Mouse (Mus musculus) liver, embryonic 12.5 days (tissue): ENCODE data around the gene Rnf121. TPM values are rescaled to one million over a fixed set of nuclear protein-coding genes. Genes with fewer than 3 reads are reported as not detected.
A peak's percentile ranks its signal among the peaks of the same experiment; 100 is the strongest.

Experiments used
- ATAC-seq: fragments of 200-750 bp; cut with Nextera tagmentation; 2 replicates; pipeline ENCODE4 v1.8.0; 2017; ENCODE audit warnings: moderate number of reproducible peaks, mild to moderate bottlenecking, moderate library complexity
- H3K27ac ChIP-seq: fragments of 300-500 bp; sonication (generic); 2 replicates; pipeline ENCODE4 v1.5.1; 2016; ENCODE audit warnings: mild to moderate bottlenecking
- H3K27me3 ChIP-seq: fragments of 300-500 bp; sonication (generic); replicated peaks from 2 replicates; pipeline ENCODE4 v1.6.1; 2016; ENCODE audit warnings: mild to moderate bottlenecking, moderate library complexity
- H3K36me3 ChIP-seq: fragments of 300-500 bp; sonication (generic); 2 replicates; pipeline ENCODE4 v1.6.1; 2016; ENCODE audit warnings: mild to moderate bottlenecking, moderate library complexity
- H3K4me1 ChIP-seq: fragments of 300-500 bp; sonication (generic); 2 replicates; pipeline ENCODE4 v1.6.1; 2016
- H3K4me2 ChIP-seq: fragments of 300-500 bp; sonication (generic); 2 replicates; pipeline ENCODE4 v1.6.1; 2016; ENCODE audit warnings: mild to moderate bottlenecking, moderate library complexity
- H3K4me3 ChIP-seq: fragments of 300-500 bp; sonication (generic); 2 replicates; pipeline ENCODE4 v1.5.1; 2016; ENCODE audit warnings: mild to moderate bottlenecking, moderate library complexity
- H3K9ac ChIP-seq: fragments of 300-500 bp; sonication (generic); 2 replicates; pipeline ENCODE4 v1.6.1; 2016; ENCODE audit warnings: mild to moderate bottlenecking, moderate library complexity
- H3K9me3 ChIP-seq: fragments of 300-500 bp; sonication (generic); replicated peaks from 2 replicates; pipeline ENCODE4 v1.6.1; 2016; ENCODE audit warnings: mild to moderate bottlenecking, moderate library complexity
- WGBS: fragments of 180-500 bp; shearing (Covaris S2); methylation state at CpG from one replicate; pipeline ENCODE4 v1.1.7; 2016; ENCODE audit not compliant: insufficient replicate concordance; 5-methylcytosine and 5-hydroxymethylcytosine counted together
- polyA plus RNA-seq: library from polyadenylated mRNA; unstranded; fragments of >200 nt; fragmentation: Nextera tagmentation; extraction: Ambion mirVana; gene quantifications from 2 replicates; pipeline ENCODE4 v1.2.1, GENCODE M21; 2016

Gene Rnf121
- polyA plus RNA-seq, result 12.7 and 13.4 TPM in 2 replicates

- Histone ChIP-seq H3K4me2 (peak within 1 kb of the TSS; percentile 87), H3K27me3 (no peaks in the 10 kb centered on the region), H3K27ac (peak within 1 kb of the TSS; percentile 77), H3K36me3 (peaks cover 24% of the 10 kb centered on the region), H3K9me3 (no peaks in the 10 kb centered on the region), H3K9ac (peak within 1 kb of the TSS; percentile 82), H3K4me1 (peaks cover 49% of the 10 kb centered on the region), H3K4me3 (peak within 1 kb of the TSS; percentile 83)
- under 1% methylated on average over 56 of the region's 56 CpGs for WGBS
- peak; percentile 99 for ATAC-seq
Observed at GRCm38 (mm10) chr7:102065046-102065891, at the start of gene Rnf121, which contains the start of the genes Xndc1 and Xntrpc. TSS of gene Rnf121 (minus strand) at chr7:102065469. TSS of gene Xndc1 (plus strand) at chr7:102065511. TSS of gene Xntrpc (plus strand) at chr7:102065713.

DNA sequence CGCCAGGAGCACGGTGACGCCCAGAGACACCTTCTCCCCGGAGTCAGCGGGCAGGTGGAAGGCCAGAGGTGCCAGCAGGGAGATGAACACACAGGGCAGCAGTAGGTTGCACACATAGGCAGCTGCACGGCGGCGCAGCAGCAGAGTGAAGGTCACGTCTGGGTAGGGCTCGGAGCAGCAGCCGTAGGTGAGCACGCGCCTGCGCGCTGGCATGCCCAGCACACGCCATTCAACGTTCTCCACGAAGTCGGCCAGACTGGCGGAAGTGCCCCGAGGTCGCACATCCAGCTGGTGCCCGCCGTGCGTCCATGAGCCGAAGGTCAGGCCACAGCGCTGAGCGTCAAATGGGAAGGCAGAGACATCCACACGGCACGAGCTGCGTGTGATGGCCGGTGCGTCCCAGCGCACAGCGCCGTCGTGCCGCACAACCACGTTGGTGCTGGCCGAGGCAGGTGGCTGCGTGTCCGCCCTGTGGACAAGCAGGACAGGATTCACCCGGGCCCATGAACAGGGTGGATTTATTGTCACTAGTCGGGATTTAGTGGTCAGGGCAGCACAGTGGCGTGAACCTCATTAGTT lies 48.0 kb upstream of the Rnf121 start:
- H3K4me3 ChIP-seq, result no peak overlapping the region
- no peak overlapping the region for H3K4me2 ChIP-seq
- H3K27ac ChIP-seq, result no peak overlapping the region
- H3K9me3 ChIP-seq, result no peaks in the 10 kb centered on the region
- H3K9ac ChIP-seq, result no peak overlapping the region
- H3K27me3 ChIP-seq, result peaks cover 22% of the 10 kb centered on the region
- peaks cover 11% of the 10 kb centered on the region for H3K4me1 ChIP-seq
- WGBS, result 65% methylated on average over 45 of the region's 45 CpGs
- H3K36me3 ChIP-seq, result peaks cover 5% of the 10 kb centered on the region
- no peak for ATAC-seq

DNA sequence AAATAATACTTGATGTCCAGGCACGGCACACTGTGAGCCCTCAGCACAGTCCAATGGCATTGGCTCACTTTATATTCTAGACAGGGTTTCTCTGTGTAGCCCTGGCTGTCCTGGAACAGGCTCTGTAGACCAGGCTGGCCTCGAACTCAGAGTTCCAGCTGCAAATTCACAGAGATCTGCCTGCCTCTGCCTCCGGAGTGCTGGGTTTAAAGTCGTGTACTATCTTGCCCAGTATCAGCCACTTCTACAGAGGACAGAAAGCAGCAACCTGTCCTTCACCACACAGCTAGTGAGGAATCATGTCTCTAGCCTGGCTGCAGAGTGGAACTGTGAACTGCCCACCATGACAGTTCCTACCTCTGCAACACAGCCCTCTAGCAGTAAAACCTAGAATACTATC lies 44.5 kb upstream of the Rnf121 start:
- Histone ChIP-seq H3K4me3 (no peak overlapping the region), H3K27me3 (peaks cover 28% of the 10 kb centered on the region), H3K9me3 (no peaks in the 10 kb centered on the region), H3K4me1 (peaks cover 19% of the 10 kb centered on the region), H3K27ac (no peak overlapping the region), H3K4me2 (no peak overlapping the region), H3K9ac (no peak overlapping the region), H3K36me3 (no peaks in the 10 kb centered on the region)
- WGBS, result 54% methylated on average over 4 of the region's 4 CpGs
- ATAC-seq, result no peak

GRCm38 (mm10) chr7:102109171-102109570 lies 43.9 kb upstream of the Rnf121 start, which contains the start of gene Art5:
TSS of gene Art5 (minus strand) at chr7:102109489.
- Histone ChIP-seq H3K27ac (no peak within 1 kb of the TSS), H3K9me3 (no peaks in the 10 kb centered on the region), H3K27me3 (peaks cover 28% of the 10 kb centered on the region), H3K4me2 (no peak within 1 kb of the TSS), H3K4me1 (peaks cover 23% of the 10 kb centered on the region), H3K36me3 (no peaks in the 10 kb centered on the region), H3K9ac (no peak within 1 kb of the TSS), H3K4me3 (no peak within 1 kb of the TSS)
- ATAC-seq, result no peak
- WGBS, result 68% methylated on average over 7 of the region's 7 CpGs

DNA sequence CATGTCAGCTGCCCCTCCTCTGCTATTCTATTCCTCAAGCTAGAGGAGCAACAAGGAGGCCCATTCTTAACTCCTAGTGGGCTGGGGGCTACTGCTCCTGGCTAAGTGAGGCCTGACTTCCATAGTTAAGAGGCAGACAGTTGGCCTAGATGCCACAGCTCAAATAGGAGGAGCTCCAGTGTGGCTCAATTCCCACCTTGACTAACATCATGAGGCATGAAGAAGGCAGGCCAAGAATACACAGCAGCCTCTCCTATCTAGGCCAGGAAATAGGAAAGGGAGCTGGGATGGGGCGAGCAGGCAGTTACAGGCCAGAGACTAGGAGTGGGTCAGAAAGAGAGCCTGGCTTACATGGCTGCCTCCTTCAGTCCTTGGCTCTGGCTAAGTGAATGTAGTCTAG lies 42.9 kb upstream of the Rnf121 start:
- ATAC-seq, result no peak
- Histone ChIP-seq H3K4me1 (peaks cover 24% of the 10 kb centered on the region), H3K27me3 (peaks cover 25% of the 10 kb centered on the region)

GRCm38 (mm10) chr7:102106700-102107141 lies 41.5 kb upstream of the Rnf121 start:
- Histone ChIP-seq H3K9ac (peak overlapping the region; percentile 50; the same call in 1 of the 2 replicates), H3K4me2 (peak overlapping the region; percentile 69), H3K4me1 (peaks cover 36% of the 10 kb centered on the region), H3K27ac (no peak overlapping the region), H3K4me3 (peak overlapping the region; percentile 37), H3K36me3 (no peaks in the 10 kb centered on the region), H3K9me3 (no peaks in the 10 kb centered on the region), H3K27me3 (peaks cover 14% of the 10 kb centered on the region)
- ATAC-seq, result no peak
- WGBS, result 21% methylated on average over 23 of the region's 23 CpGs

More for the DNA sequence above, 42.9 kb upstream of the Rnf121 start:
- 52% methylated on average over 1 of the region's 1 CpGs for WGBS
- Histone ChIP-seq H3K4me3 (no peak overlapping the region), H3K36me3 (no peaks in the 10 kb centered on the region), H3K9ac (no peak overlapping the region), H3K27ac (no peak overlapping the region), H3K9me3 (no peaks in the 10 kb centered on the region), H3K4me2 (no peak overlapping the region)

DNA sequence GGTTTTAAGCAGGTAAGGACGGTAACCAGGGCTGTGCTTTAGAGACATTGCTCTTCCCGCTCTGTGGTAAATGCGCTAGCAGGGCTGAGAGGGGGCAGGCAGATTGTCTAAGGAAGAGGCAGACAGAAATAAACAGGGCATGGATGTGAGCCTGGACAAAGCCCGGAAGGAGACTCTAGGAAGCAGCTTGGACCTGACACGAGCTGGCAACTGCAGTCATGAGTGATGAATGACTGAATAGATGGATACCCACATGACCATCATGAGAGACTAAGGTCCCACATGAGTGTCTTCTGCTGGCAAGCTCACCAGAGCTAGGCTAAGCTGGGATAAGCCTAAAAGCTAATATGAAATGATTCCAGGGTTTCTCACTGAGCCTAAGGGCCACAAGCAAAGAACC lies 38.9 kb upstream of the Rnf121 start:
- Histone ChIP-seq H3K36me3 (no peaks in the 10 kb centered on the region), H3K27me3 (peaks cover 31% of the 10 kb centered on the region), H3K27ac (no peak overlapping the region), H3K4me3 (no peak overlapping the region), H3K9me3 (no peaks in the 10 kb centered on the region), H3K4me2 (0 out of 2 replicates have a peak overlapping the region, but pooled peaks have one; percentile 5), H3K9ac (0 out of 2 replicates have a peak overlapping the region, but pooled peaks have one; percentile 14), H3K4me1 (peaks cover 51% of the 10 kb centered on the region)
- ATAC-seq, result no peak
- 57% methylated on average over 5 of the region's 5 CpGs for WGBS

- H3K4me1 ChIP-seq, result peaks cover 51% of the 10 kb centered on the region
Observed at GRCm38 (mm10) chr7:102103555-102103954, 38.3 kb upstream of the Rnf121 start.

GRCm38 (mm10) chr7:102102696-102103095 lies 37.4 kb upstream of the Rnf121 start:
- H3K9ac ChIP-seq, result no peak overlapping the region
- H3K4me2 ChIP-seq, result 0 out of 2 replicates have a peak overlapping the region, but pooled peaks have one; percentile 4
- H3K9me3 ChIP-seq, result no peaks in the 10 kb centered on the region
- ATAC-seq, result no peak
- peaks cover 45% of the 10 kb centered on the region for H3K27me3 ChIP-seq
- H3K27ac ChIP-seq, result 0 out of 2 replicates have a peak overlapping the region, but pooled peaks have one; percentile 43
- 50% methylated on average over 6 of the region's 6 CpGs for WGBS
- H3K36me3 ChIP-seq, result no peaks in the 10 kb centered on the region
- peaks cover 51% of the 10 kb centered on the region for H3K4me1 ChIP-seq
- H3K4me3 ChIP-seq, result no peak overlapping the region

More at GRCm38 (mm10) chr7:102103555-102103954, 38.3 kb upstream of the Rnf121 start:
- peaks cover 36% of the 10 kb centered on the region for H3K27me3 ChIP-seq
- 0 out of 2 replicates have a peak overlapping the region, but pooled peaks have one; percentile 14 for H3K9ac ChIP-seq
- WGBS, result 35% methylated on average over 2 of the region's 2 CpGs
- H3K4me3 ChIP-seq, result no peak overlapping the region
- H3K27ac ChIP-seq, result 0 out of 2 replicates have a peak overlapping the region, but pooled peaks have one; percentile 43
- H3K9me3 ChIP-seq, result no peaks in the 10 kb centered on the region
- no peaks in the 10 kb centered on the region for H3K36me3 ChIP-seq
- peak; percentile 79 for ATAC-seq
- H3K4me2 ChIP-seq, result 0 out of 2 replicates have a peak overlapping the region, but pooled peaks have one; percentile 5

GRCm38 (mm10) chr7:102102241-102102640 lies 37.0 kb upstream of the Rnf121 start:
- no peaks in the 10 kb centered on the region for H3K36me3 ChIP-seq

GRCm38 (mm10) chr7:102101487-102101886 lies 36.2 kb upstream of the Rnf121 start, which contains the start of gene Art1:
TSS of gene Art1 (plus strand) at chr7:102101743.
- WGBS, result 61% methylated on average over 5 of the region's 5 CpGs
- no peak within 1 kb of the TSS for H3K27ac ChIP-seq
- no peak within 1 kb of the TSS for H3K4me3 ChIP-seq
- H3K9ac ChIP-seq, result no peak within 1 kb of the TSS
- H3K9me3 ChIP-seq, result no peaks in the 10 kb centered on the region
- peaks cover 43% of the 10 kb centered on the region for H3K4me1 ChIP-seq
- H3K27me3 ChIP-seq, result peaks cover 44% of the 10 kb centered on the region
- peak within 1 kb of the TSS; percentile 76 for H3K4me2 ChIP-seq
- no peaks in the 10 kb centered on the region for H3K36me3 ChIP-seq
- no peak for ATAC-seq

More at GRCm38 (mm10) chr7:102102241-102102640, 37.0 kb upstream of the Rnf121 start:
- Histone ChIP-seq H3K27ac (no peak overlapping the region), H3K4me1 (peaks cover 50% of the 10 kb centered on the region), H3K9me3 (no peaks in the 10 kb centered on the region), H3K9ac (no peak overlapping the region), H3K4me3 (no peak overlapping the region), H3K4me2 (no peak overlapping the region), H3K27me3 (peaks cover 45% of the 10 kb centered on the region)
- 60% methylated on average over 8 of the region's 8 CpGs for WGBS
- ATAC-seq, result no peak
